Mouse (Mus musculus): ENCODE results near the gene Srm. TPM values are rescaled to one million over a fixed set of nuclear protein-coding genes. Genes with fewer than 3 reads are reported as not detected.

Gene Srm
- polyA plus RNA-seq, 1 experiment from 2014 or later: 165 TPM

- H3K4me2 ChIP-seq (ENCODE audit: low read depth, low read length): no peak overlapping the region
- H3K36me3 ChIP-seq (ENCODE audit: control insufficient read depth, insufficient read depth, low read length): peaks cover 40% of the 10 kb centered on the region
- H3K4me3 ChIP-seq (replicated peaks; ENCODE audit: low read length): no peak overlapping the region
- 86% methylated on average over 4 of the region's 4 CpGs for WGBS
- H3K4me1 ChIP-seq (ENCODE audit: control insufficient read depth, insufficient read depth, low read length): peaks cover 24% of the 10 kb centered on the region
- no peaks in the 10 kb centered on the region for H3K9me3 ChIP-seq (replicated peaks; ENCODE audit: control insufficient read depth, low read length)
- no peak for ATAC-seq (ENCODE audit: insufficient read depth, low FRiP score)
- H3K27me3 ChIP-seq (ENCODE audit: control insufficient read depth, insufficient read depth, low read length): no peaks in the 10 kb centered on the region
- no peak overlapping the region for H3K9ac ChIP-seq (ENCODE audit: low read length)
- no peak overlapping the region for H3K27ac ChIP-seq (ENCODE audit: low read length)
Measured at GRCm38 (mm10) chr4:148623609-148624008, 32.3 kb downstream of the Srm start.

GRCm38 (mm10) chr4:148625010-148625409, 33.7 kb downstream of the Srm start:
- peak overlapping the region; percentile 96 for H3K4me3 ChIP-seq (replicated peaks; ENCODE audit: low read length)
- 74% methylated on average over 10 of the region's 10 CpGs for WGBS
- H3K4me2 ChIP-seq (ENCODE audit: low read depth, low read length): peak overlapping the region; percentile 91
- H3K4me1 ChIP-seq (ENCODE audit: control insufficient read depth, insufficient read depth, low read length): peaks cover 24% of the 10 kb centered on the region
- H3K9ac ChIP-seq (ENCODE audit: low read length): no peak overlapping the region; the same call in 1 of the 2 replicates
- H3K27me3 ChIP-seq (ENCODE audit: control insufficient read depth, insufficient read depth, low read length): no peaks in the 10 kb centered on the region
- no peak overlapping the region for H3K27ac ChIP-seq (ENCODE audit: low read length)
- peaks cover 34% of the 10 kb centered on the region; the same call in 1 of the 2 replicates for H3K36me3 ChIP-seq (ENCODE audit: control insufficient read depth, insufficient read depth, low read length)
- no peaks in the 10 kb centered on the region for H3K9me3 ChIP-seq (replicated peaks; ENCODE audit: control insufficient read depth, low read length)
- no peak for ATAC-seq (ENCODE audit: insufficient read depth, low FRiP score)

- H3K9me3 ChIP-seq (replicated peaks; ENCODE audit: control insufficient read depth, low read length): no peaks in the 10 kb centered on the region
- H3K27ac ChIP-seq (ENCODE audit: low read length): peak overlapping the region; percentile 95
- peaks cover 20% of the 10 kb centered on the region for H3K4me1 ChIP-seq (ENCODE audit: control insufficient read depth, insufficient read depth, low read length)
- WGBS: under 1% methylated on average over 57 of the region's 57 CpGs
- H3K27me3 ChIP-seq (ENCODE audit: control insufficient read depth, insufficient read depth, low read length): no peaks in the 10 kb centered on the region
- H3K4me3 ChIP-seq (replicated peaks; ENCODE audit: low read length): peak overlapping the region; percentile 96
- peak overlapping the region; percentile 91 for H3K4me2 ChIP-seq (ENCODE audit: low read depth, low read length)
- H3K9ac ChIP-seq (ENCODE audit: low read length): peak overlapping the region; percentile 100
- peaks cover 27% of the 10 kb centered on the region; the same call in 1 of the 2 replicates for H3K36me3 ChIP-seq (ENCODE audit: control insufficient read depth, insufficient read depth, low read length)
- peak; percentile 55 for ATAC-seq (ENCODE audit: insufficient read depth, low FRiP score)
Measured at GRCm38 (mm10) chr4:148625756-148626622, 34.7 kb downstream of the Srm start.

GRCm38 (mm10) chr4:148626623-148627185, 35.4 kb downstream of the Srm start, which contains the start of gene Tardbp:
TSS of gene Tardbp (minus strand) at chr4:148627019.
- Histone ChIP-seq H3K36me3 (ENCODE audit: control insufficient read depth, insufficient read depth, low read length) (peaks cover 21% of the 10 kb centered on the region; the same call in 1 of the 2 replicates), H3K4me1 (ENCODE audit: control insufficient read depth, insufficient read depth, low read length) (peaks cover 20% of the 10 kb centered on the region), H3K9ac (ENCODE audit: low read length) (peak within 1 kb of the TSS; percentile 100), H3K4me2 (ENCODE audit: low read depth, low read length) (peak within 1 kb of the TSS; percentile 91), H3K27ac (ENCODE audit: low read length) (peak within 1 kb of the TSS; percentile 95), H3K4me3 (replicated peaks; ENCODE audit: low read length) (peak within 1 kb of the TSS; percentile 96), H3K9me3 (replicated peaks; ENCODE audit: control insufficient read depth, low read length) (no peaks in the 10 kb centered on the region), H3K27me3 (ENCODE audit: control insufficient read depth, insufficient read depth, low read length) (no peaks in the 10 kb centered on the region)
- under 1% methylated on average over 51 of the region's 51 CpGs for WGBS
- peak; percentile 97 for ATAC-seq (ENCODE audit: insufficient read depth, low FRiP score)

- peak overlapping the region; percentile 52 for H3K4me2 ChIP-seq (ENCODE audit: low read depth, low read length)
- peak; percentile 6; the same call in 1 of the 2 replicates for ATAC-seq (ENCODE audit: insufficient read depth, low FRiP score)
- peaks cover 20% of the 10 kb centered on the region for H3K4me1 ChIP-seq (ENCODE audit: control insufficient read depth, insufficient read depth, low read length)
- peak overlapping the region; percentile 96 for H3K4me3 ChIP-seq (replicated peaks; ENCODE audit: low read length)
- WGBS: 63% methylated on average over 3 of the region's 3 CpGs
- no peaks in the 10 kb centered on the region for H3K9me3 ChIP-seq (replicated peaks; ENCODE audit: control insufficient read depth, low read length)
- H3K27me3 ChIP-seq (ENCODE audit: control insufficient read depth, insufficient read depth, low read length): no peaks in the 10 kb centered on the region
- no peak overlapping the region for H3K27ac ChIP-seq (ENCODE audit: low read length)
- H3K9ac ChIP-seq (ENCODE audit: low read length): peak overlapping the region; percentile 100; the same call in 1 of the 2 replicates
- H3K36me3 ChIP-seq (ENCODE audit: control insufficient read depth, insufficient read depth, low read length): peaks cover 20% of the 10 kb centered on the region; the same call in 1 of the 2 replicates
Measured at GRCm38 (mm10) chr4:148627246-148627645, 35.9 kb downstream of the Srm start.

GRCm38 (mm10) chr4:148632013-148632692, 40.9 kb downstream of the Srm start:
- H3K9ac ChIP-seq (ENCODE audit: low read length): no peak overlapping the region
- H3K36me3 ChIP-seq (ENCODE audit: control insufficient read depth, insufficient read depth, low read length): no peaks in the 10 kb centered on the region
- H3K4me3 ChIP-seq (replicated peaks; ENCODE audit: low read length): no peak overlapping the region
- no peaks in the 10 kb centered on the region for H3K9me3 ChIP-seq (replicated peaks; ENCODE audit: control insufficient read depth, low read length)
- H3K4me1 ChIP-seq (ENCODE audit: control insufficient read depth, insufficient read depth, low read length): peaks cover 3% of the 10 kb centered on the region; the same call in 1 of the 2 replicates
- H3K4me2 ChIP-seq (ENCODE audit: low read depth, low read length): no peak overlapping the region
- H3K27me3 ChIP-seq (ENCODE audit: control insufficient read depth, insufficient read depth, low read length): no peaks in the 10 kb centered on the region
- ATAC-seq (ENCODE audit: insufficient read depth, low FRiP score): no peak; the same call in 1 of the 2 replicates
- H3K27ac ChIP-seq (ENCODE audit: low read length): no peak overlapping the region; the same call in 1 of the 2 replicates
- WGBS: 50% methylated on average over 3 of the region's 3 CpGs

- H3K4me3 ChIP-seq (replicated peaks; ENCODE audit: low read length): no peak overlapping the region
- no peak overlapping the region for H3K4me2 ChIP-seq (ENCODE audit: low read depth, low read length)
- H3K4me1 ChIP-seq (ENCODE audit: control insufficient read depth, insufficient read depth, low read length): no peaks in the 10 kb centered on the region
- ATAC-seq (ENCODE audit: insufficient read depth, low FRiP score): no peak
- H3K9ac ChIP-seq (ENCODE audit: low read length): no peak overlapping the region
- H3K27me3 ChIP-seq (ENCODE audit: control insufficient read depth, insufficient read depth, low read length): no peaks in the 10 kb centered on the region
- no peaks in the 10 kb centered on the region for H3K9me3 ChIP-seq (replicated peaks; ENCODE audit: control insufficient read depth, low read length)
- 56% methylated on average over 2 of the region's 2 CpGs for WGBS
- H3K27ac ChIP-seq (ENCODE audit: low read length): no peak overlapping the region
- H3K36me3 ChIP-seq (ENCODE audit: control insufficient read depth, insufficient read depth, low read length): no peaks in the 10 kb centered on the region
Measured at GRCm38 (mm10) chr4:148633395-148634061, 42.2 kb downstream of the Srm start.

- no peak overlapping the region for H3K27ac ChIP-seq (ENCODE audit: low read length)
- WGBS: 74% methylated on average over 2 of the region's 2 CpGs
- H3K36me3 ChIP-seq (ENCODE audit: control insufficient read depth, insufficient read depth, low read length): no peaks in the 10 kb centered on the region
- H3K27me3 ChIP-seq (ENCODE audit: control insufficient read depth, insufficient read depth, low read length): no peaks in the 10 kb centered on the region
- H3K4me1 ChIP-seq (ENCODE audit: control insufficient read depth, insufficient read depth, low read length): no peaks in the 10 kb centered on the region
- no peak overlapping the region for H3K9ac ChIP-seq (ENCODE audit: low read length)
- no peak for ATAC-seq (ENCODE audit: insufficient read depth, low FRiP score)
- no peak overlapping the region for H3K4me3 ChIP-seq (replicated peaks; ENCODE audit: low read length)
- H3K4me2 ChIP-seq (ENCODE audit: low read depth, low read length): no peak overlapping the region
- H3K9me3 ChIP-seq (replicated peaks; ENCODE audit: control insufficient read depth, low read length): no peaks in the 10 kb centered on the region
Measured at GRCm38 (mm10) chr4:148635309-148635708, 44.0 kb downstream of the Srm start.
